Mouse (Mus musculus): ENCODE results near the gene Otud7b. TPM values are rescaled to one million over a fixed set of nuclear protein-coding genes. Genes with fewer than 3 reads are reported as not detected.
"Not testable (repeated sequence)": the region's sequence is repeated elsewhere in the genome, so short reads cannot be mapped to it uniquely, and the experiment has no call there.

The Otud7b gene
- polyA plus RNA-seq, 2 experiments = 14.3 to 20.9 TPM

DNA sequence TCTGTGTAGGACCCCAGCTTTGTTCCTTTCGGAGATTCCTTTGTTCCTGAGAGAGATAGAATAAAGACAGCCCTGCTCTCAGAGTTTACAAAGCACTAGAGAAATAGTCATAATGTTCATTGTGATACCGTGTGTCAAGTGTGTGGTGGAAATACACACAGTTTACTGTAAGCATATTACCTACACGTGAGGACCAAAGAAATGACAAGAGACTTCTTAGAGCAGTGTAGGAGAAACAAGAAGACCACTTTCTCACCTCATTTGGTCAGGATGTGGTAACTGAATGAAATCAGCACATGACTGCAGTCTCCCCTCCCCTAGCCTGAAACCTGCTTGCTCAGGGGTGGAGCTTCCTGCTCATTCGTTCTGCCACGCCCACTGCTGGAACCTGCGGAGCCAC, 93.9 kb downstream of the Otud7b start:
- Histone ChIP-seq H3K27me3 (ENCODE audit: control insufficient read depth, insufficient read depth, low read length) (no peaks in the 10 kb centered on the region), H3K36me3 (ENCODE audit: control insufficient read depth, insufficient read depth, low read length) (no peaks in the 10 kb centered on the region), H3K4me2 (replicated peaks; ENCODE audit: low read depth, low read length, severe bottlenecking) (peak overlapping the region; percentile 95), H3K9ac (ENCODE audit: low read depth, low read length, severe bottlenecking) (no peak overlapping the region), H3K27ac (replicated peaks; ENCODE audit: low read depth, low read length) (no peak overlapping the region), H3K4me1 (ENCODE audit: control insufficient read depth, insufficient read depth, low read length) (peaks cover 12% of the 10 kb centered on the region), H3K9me3 (ENCODE audit: control insufficient read depth, low read length) (no peaks in the 10 kb centered on the region), H3K4me3 (replicated peaks; ENCODE audit: low read length) (peak overlapping the region; percentile 68)
- 4% methylated on average over 6 of the region's 6 CpGs for WGBS
- TF ChIP-seq POLR2A (IDR thresholded peaks at IDR 0.05; ENCODE audit: borderline replicate concordance, extremely low read depth, insufficient read depth, insufficient read length) = no peak
- no peak for ATAC-seq (ENCODE audit: low FRiP score, low read depth)
- DNase-seq (ENCODE audit: low spot score) = no peak

DNA sequence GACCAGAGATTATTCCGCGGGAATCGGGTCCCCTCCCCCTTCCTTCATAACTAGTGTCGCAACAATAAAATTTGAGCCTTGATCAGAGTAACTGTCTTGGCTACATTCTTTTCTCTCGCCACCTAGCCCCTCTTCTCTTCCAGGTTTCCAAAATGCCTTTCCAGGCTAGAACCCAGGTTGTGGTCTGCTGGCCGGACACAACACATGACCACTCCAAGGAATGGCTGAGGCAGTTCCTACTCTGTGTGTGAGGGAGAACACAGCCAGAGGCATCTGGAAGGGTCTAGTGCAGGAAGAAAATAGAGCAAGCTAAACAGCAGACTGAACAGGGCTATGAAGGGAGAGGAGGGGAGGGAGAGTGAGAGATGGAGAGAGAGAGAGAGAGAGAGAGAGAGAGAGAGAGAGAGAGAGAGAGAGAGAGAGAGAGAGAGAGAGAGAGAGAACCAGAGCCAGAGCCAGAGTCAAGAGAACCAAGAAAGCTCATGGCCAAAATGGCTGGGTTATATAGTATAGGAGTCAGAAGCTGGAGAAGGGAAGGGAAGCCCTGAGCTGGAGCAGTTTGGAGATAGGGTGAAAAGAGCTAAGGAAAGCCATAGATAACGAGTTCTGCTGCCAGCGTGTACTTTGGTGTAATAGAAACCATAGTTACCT, 94.4 kb downstream of the Otud7b start:
- not testable (repeated sequence) for H3K4me2 ChIP-seq (replicated peaks; ENCODE audit: low read depth, low read length, severe bottlenecking); ATAC-seq (ENCODE audit: low FRiP score, low read depth); H3K9ac ChIP-seq (ENCODE audit: low read depth, low read length, severe bottlenecking); H3K27me3 ChIP-seq (ENCODE audit: control insufficient read depth, insufficient read depth, low read length); H3K27ac ChIP-seq (replicated peaks; ENCODE audit: low read depth, low read length); H3K9me3 ChIP-seq (ENCODE audit: control insufficient read depth, low read length); DNase-seq (ENCODE audit: low spot score); H3K36me3 ChIP-seq (ENCODE audit: control insufficient read depth, insufficient read depth, low read length); H3K4me3 ChIP-seq (replicated peaks; ENCODE audit: low read length)
- 27% methylated on average over 6 of the region's 8 CpGs for WGBS
- H3K4me1 ChIP-seq (ENCODE audit: control insufficient read depth, insufficient read depth, low read length) = peaks cover 12% of the 10 kb centered on the region

DNA sequence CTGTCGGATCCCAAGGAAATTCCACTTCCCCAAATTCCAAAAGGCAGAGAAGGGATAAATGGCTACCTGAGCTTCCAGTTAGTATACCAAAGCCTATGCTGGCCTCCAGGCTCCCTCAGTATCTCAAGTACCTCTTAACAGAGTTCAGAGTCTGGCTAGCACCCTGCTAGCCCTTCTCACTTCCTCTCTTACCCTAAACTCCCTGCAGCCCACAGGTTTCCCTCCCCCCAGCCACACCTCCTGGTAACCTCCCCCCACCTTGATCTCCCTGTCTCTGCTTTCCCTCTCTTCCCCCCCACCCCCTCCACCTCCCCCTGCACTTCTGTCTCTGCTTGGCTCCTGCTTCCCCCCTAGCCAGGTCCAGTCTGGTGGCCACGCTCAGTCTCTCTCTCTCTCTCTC, 95.4 kb downstream of the Otud7b start:
- H3K36me3 ChIP-seq (ENCODE audit: control insufficient read depth, insufficient read depth, low read length) = no peaks in the 10 kb centered on the region
- no peaks in the 10 kb centered on the region for H3K9me3 ChIP-seq (ENCODE audit: control insufficient read depth, low read length)
- ATAC-seq (ENCODE audit: low FRiP score, low read depth) = no peak
- H3K27me3 ChIP-seq (ENCODE audit: control insufficient read depth, insufficient read depth, low read length) = no peaks in the 10 kb centered on the region
- no peak for TF ChIP-seq POLR2A (IDR thresholded peaks at IDR 0.05; ENCODE audit: borderline replicate concordance, extremely low read depth, insufficient read depth, insufficient read length)
- H3K27ac ChIP-seq (replicated peaks; ENCODE audit: low read depth, low read length) = no peak overlapping the region
- WGBS = 48% methylated on average over 2 of the region's 2 CpGs
- H3K4me1 ChIP-seq (ENCODE audit: control insufficient read depth, insufficient read depth, low read length) = peaks cover 12% of the 10 kb centered on the region
- H3K4me3 ChIP-seq (replicated peaks; ENCODE audit: low read length) = no peak overlapping the region
- DNase-seq (ENCODE audit: low spot score) = no peak
- no peak overlapping the region for H3K9ac ChIP-seq (ENCODE audit: low read depth, low read length, severe bottlenecking)
- H3K4me2 ChIP-seq (replicated peaks; ENCODE audit: low read depth, low read length, severe bottlenecking) = no peak overlapping the region

DNA sequence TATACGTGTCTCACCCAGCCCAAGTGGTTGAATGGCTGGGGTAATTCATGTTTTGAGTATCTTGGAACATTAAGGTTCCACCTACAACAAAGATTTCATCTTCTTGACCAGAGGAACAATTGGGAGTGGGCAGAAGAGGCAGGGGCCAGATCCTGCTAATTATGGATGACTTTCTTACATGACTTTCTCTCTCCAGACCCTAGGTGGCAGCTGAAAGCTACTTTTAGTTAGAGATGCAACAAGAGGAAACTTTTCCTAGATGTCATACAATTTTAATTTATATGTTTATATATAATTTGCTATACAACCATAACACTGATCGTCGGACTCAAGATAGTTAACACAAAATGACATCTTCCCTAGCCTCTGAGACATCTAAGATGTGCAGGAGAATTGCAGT, 103.5 kb downstream of the Otud7b start:
- Histone ChIP-seq H3K9ac (ENCODE audit: low read depth, low read length, severe bottlenecking) (no peak overlapping the region), H3K4me3 (replicated peaks; ENCODE audit: low read length) (no peak overlapping the region), H3K36me3 (ENCODE audit: control insufficient read depth, insufficient read depth, low read length) (no peaks in the 10 kb centered on the region), H3K4me1 (ENCODE audit: control insufficient read depth, insufficient read depth, low read length) (no peaks in the 10 kb centered on the region), H3K27me3 (ENCODE audit: control insufficient read depth, insufficient read depth, low read length) (no peaks in the 10 kb centered on the region), H3K4me2 (replicated peaks; ENCODE audit: low read depth, low read length, severe bottlenecking) (no peak overlapping the region), H3K27ac (replicated peaks; ENCODE audit: low read depth, low read length) (no peak overlapping the region), H3K9me3 (ENCODE audit: control insufficient read depth, low read length) (no peaks in the 10 kb centered on the region)
- 83% methylated on average over 3 of the region's 3 CpGs for WGBS
- TF ChIP-seq POLR2A (IDR thresholded peaks at IDR 0.05; ENCODE audit: borderline replicate concordance, extremely low read depth, insufficient read depth, insufficient read length) = no peak
- DNase-seq (ENCODE audit: low spot score) (no peak), ATAC-seq (ENCODE audit: low FRiP score, low read depth) (no peak)

DNA sequence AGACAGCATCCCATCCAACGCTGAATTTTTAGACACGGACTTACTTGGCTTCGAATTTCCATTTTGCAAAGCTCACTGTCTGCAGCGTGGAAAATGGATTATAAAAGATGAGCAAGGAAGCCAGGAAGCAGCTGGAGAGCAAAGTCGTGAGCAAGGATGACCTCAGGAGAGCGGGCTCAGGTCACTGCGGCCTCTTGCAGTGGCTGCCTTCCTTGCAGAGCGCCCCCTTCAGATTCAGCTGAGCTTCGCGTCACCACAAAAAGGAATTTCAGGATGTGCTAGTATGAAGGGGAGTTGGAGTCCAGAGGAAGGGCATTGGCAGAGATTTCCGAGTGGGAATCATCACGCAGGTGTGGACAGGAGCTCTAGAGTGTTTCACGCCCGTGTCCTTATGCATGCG, 104.9 kb downstream of the Otud7b start:
- no peak for ATAC-seq (ENCODE audit: low FRiP score, low read depth)
- H3K4me1 ChIP-seq (ENCODE audit: control insufficient read depth, insufficient read depth, low read length) = no peaks in the 10 kb centered on the region
- no peaks in the 10 kb centered on the region for H3K9me3 ChIP-seq (ENCODE audit: control insufficient read depth, low read length)
- H3K27me3 ChIP-seq (ENCODE audit: control insufficient read depth, insufficient read depth, low read length) = no peaks in the 10 kb centered on the region
- no peak overlapping the region for H3K9ac ChIP-seq (ENCODE audit: low read depth, low read length, severe bottlenecking)
- no peaks in the 10 kb centered on the region for H3K36me3 ChIP-seq (ENCODE audit: control insufficient read depth, insufficient read depth, low read length)
- DNase-seq (ENCODE audit: low spot score) = no peak
- 26% methylated on average over 15 of the region's 15 CpGs for WGBS
- no peak overlapping the region for H3K4me3 ChIP-seq (replicated peaks; ENCODE audit: low read length)
- no peak overlapping the region for H3K27ac ChIP-seq (replicated peaks; ENCODE audit: low read depth, low read length)
- H3K4me2 ChIP-seq (replicated peaks; ENCODE audit: low read depth, low read length, severe bottlenecking) = no peak overlapping the region
- TF ChIP-seq POLR2A (IDR thresholded peaks at IDR 0.05; ENCODE audit: borderline replicate concordance, extremely low read depth, insufficient read depth, insufficient read length) = no peak

Other genes with a start within 250 kb of the Otud7b start
- 44.1 and 53.8 TPM in 2 replicates for gene Prpf3, start 248.6 kb upstream of the Otud7b start, polyA plus RNA-seq (2012; rRNA removed)
- 46.1 and 50.9 TPM in 2 replicates for gene Prpf3, start 248.6 kb upstream of the Otud7b start, polyA plus RNA-seq (2014; fragmentation: Nextera tagmentation; extraction: Ambion mirVana)
- 113 and 155 TPM in 2 replicates for gene Mrps21, start 233.0 kb upstream of the Otud7b start, polyA plus RNA-seq (2012; rRNA removed)
- 294 and 303 TPM in 2 replicates for gene Mrps21, start 233.0 kb upstream of the Otud7b start, polyA plus RNA-seq (2014; fragmentation: Nextera tagmentation; extraction: Ambion mirVana)
- gene Ciart, start 222.3 kb upstream of the Otud7b start, polyA plus RNA-seq (2012; rRNA removed) = 8.4 and 10.9 TPM in 2 replicates
- 4.4 and 5.4 TPM in 2 replicates for gene Ciart, start 222.3 kb upstream of the Otud7b start, polyA plus RNA-seq (2014; fragmentation: Nextera tagmentation; extraction: Ambion mirVana)
- gene BC028528, start 212.5 kb upstream of the Otud7b start, polyA plus RNA-seq (2012; rRNA removed) = 16.6 and 20.6 TPM in 2 replicates
- 16.6 and 21.1 TPM in 2 replicates for gene BC028528, start 212.5 kb upstream of the Otud7b start, polyA plus RNA-seq (2014; fragmentation: Nextera tagmentation; extraction: Ambion mirVana)
- gene Aph1a, start 210.6 kb upstream of the Otud7b start, polyA plus RNA-seq (2012; rRNA removed) = 116 and 150 TPM in 2 replicates
- gene Aph1a, start 210.6 kb upstream of the Otud7b start, polyA plus RNA-seq (2014; fragmentation: Nextera tagmentation; extraction: Ambion mirVana) = 35.8 and 36.1 TPM in 2 replicates
- gene Car14, start 199.8 kb upstream of the Otud7b start, polyA plus RNA-seq (2012; rRNA removed) = 11.3 and 14.9 TPM in 2 replicates
- gene Car14, start 199.8 kb upstream of the Otud7b start, polyA plus RNA-seq (2014; fragmentation: Nextera tagmentation; extraction: Ambion mirVana) = 11.5 and 16.4 TPM in 2 replicates
- gene Anp32e, start 175.3 kb upstream of the Otud7b start, polyA plus RNA-seq (2012; rRNA removed) = 97.0 and 137 TPM in 2 replicates
- 55.0 and 66.2 TPM in 2 replicates for gene Anp32e, start 175.3 kb upstream of the Otud7b start, polyA plus RNA-seq (2014; fragmentation: Nextera tagmentation; extraction: Ambion mirVana)
- gene Plekho1, start 108.5 kb upstream of the Otud7b start, polyA plus RNA-seq (2012; rRNA removed) = 115 and 120 TPM in 2 replicates
- 38.0 and 47.8 TPM in 2 replicates for gene Plekho1, start 108.5 kb upstream of the Otud7b start, polyA plus RNA-seq (2014; fragmentation: Nextera tagmentation; extraction: Ambion mirVana)
- gene Vps45, start 46.1 kb upstream of the Otud7b start, polyA plus RNA-seq (2012; rRNA removed) = 13.8 and 16.5 TPM in 2 replicates
- gene Vps45, start 46.1 kb upstream of the Otud7b start, polyA plus RNA-seq (2014; fragmentation: Nextera tagmentation; extraction: Ambion mirVana) = 26.9 and 27.0 TPM in 2 replicates
- gene Mtmr11, start 57.5 kb downstream of the Otud7b start, polyA plus RNA-seq (2012; rRNA removed) = 42.9 and 44.9 TPM in 2 replicates
- 27.5 and 34.1 TPM in 2 replicates for gene Mtmr11, start 57.5 kb downstream of the Otud7b start, polyA plus RNA-seq (2014; fragmentation: Nextera tagmentation; extraction: Ambion mirVana)
- gene Sf3b4, start 67.8 kb downstream of the Otud7b start, polyA plus RNA-seq (2012; rRNA removed) = 126 and 185 TPM in 2 replicates
- gene Sf3b4, start 67.8 kb downstream of the Otud7b start, polyA plus RNA-seq (2014; fragmentation: Nextera tagmentation; extraction: Ambion mirVana) = 173 and 179 TPM in 2 replicates
- 13.2 and 13.8 TPM in 2 replicates for gene Sv2a, start 76.6 kb downstream of the Otud7b start, polyA plus RNA-seq (2012; rRNA removed)
- 3.6 and 3.8 TPM in 2 replicates for gene Sv2a, start 76.6 kb downstream of the Otud7b start, polyA plus RNA-seq (2014; fragmentation: Nextera tagmentation; extraction: Ambion mirVana)
- gene Bola1, start 115.2 kb downstream of the Otud7b start, polyA plus RNA-seq (2012; rRNA removed) = 38.8 and 43.9 TPM in 2 replicates
- 47.7 and 60.2 TPM in 2 replicates for gene Bola1, start 115.2 kb downstream of the Otud7b start, polyA plus RNA-seq (2014; fragmentation: Nextera tagmentation; extraction: Ambion mirVana)
- gene Hist2h2ab, start 115.3 kb downstream of the Otud7b start, polyA plus RNA-seq (2012; rRNA removed) = 1.7 and 2.7 TPM in 2 replicates
- gene Hist2h2ab, start 115.3 kb downstream of the Otud7b start, polyA plus RNA-seq (2014; fragmentation: Nextera tagmentation; extraction: Ambion mirVana) = 0.99 and 1.3 TPM in 2 replicates
- 11.8 and 14.2 TPM in 2 replicates for gene Hist2h2ac, start 116.4 kb downstream of the Otud7b start, polyA plus RNA-seq (2012; rRNA removed)
- 7.0 and 8.9 TPM in 2 replicates for gene Hist2h2ac, start 116.4 kb downstream of the Otud7b start, polyA plus RNA-seq (2014; fragmentation: Nextera tagmentation; extraction: Ambion mirVana)
- gene Hist2h2be, start 116.6 kb downstream of the Otud7b start, polyA plus RNA-seq (2012; rRNA removed) = 8.5 TPM in 2 replicates
- gene Hist2h2be, start 116.6 kb downstream of the Otud7b start, polyA plus RNA-seq (2014; fragmentation: Nextera tagmentation; extraction: Ambion mirVana) = 5.2 and 7.5 TPM in 2 replicates
- gene Hist2h3c2, start 134.6 kb downstream of the Otud7b start, polyA plus RNA-seq (2012; rRNA removed) = 74.4 and 95.3 TPM in 2 replicates
- gene Hist2h3c2, start 134.6 kb downstream of the Otud7b start, polyA plus RNA-seq (2014; fragmentation: Nextera tagmentation; extraction: Ambion mirVana) = 8.0 and 9.3 TPM in 2 replicates
- 9.7 and 28.1 TPM in 2 replicates for gene Hist2h2aa2, start 135.7 kb downstream of the Otud7b start, polyA plus RNA-seq (2012; rRNA removed)
- gene Hist2h2aa2, start 135.7 kb downstream of the Otud7b start, polyA plus RNA-seq (2014; fragmentation: Nextera tagmentation; extraction: Ambion mirVana) = 30.9 and 33.1 TPM in 2 replicates
- 44.2 and 73.5 TPM in 2 replicates for gene Hist2h2aa1, start 141.0 kb downstream of the Otud7b start, polyA plus RNA-seq (2012; rRNA removed)
- 18.1 and 21.2 TPM in 2 replicates for gene Hist2h2aa1, start 141.0 kb downstream of the Otud7b start, polyA plus RNA-seq (2014; fragmentation: Nextera tagmentation; extraction: Ambion mirVana)
- not detected in 2 replicates for gene Hist2h3c1, start 142.2 kb downstream of the Otud7b start, polyA plus RNA-seq (2012; rRNA removed)
- 0.66 and 2.4 TPM in 2 replicates for gene Hist2h3c1, start 142.2 kb downstream of the Otud7b start, polyA plus RNA-seq (2014; fragmentation: Nextera tagmentation; extraction: Ambion mirVana)
- gene Hist2h4, start 158.8 kb downstream of the Otud7b start, polyA plus RNA-seq (2012; rRNA removed) = 5.9 and 6.4 TPM in 2 replicates
- gene Hist2h4, start 158.8 kb downstream of the Otud7b start, polyA plus RNA-seq (2014; fragmentation: Nextera tagmentation; extraction: Ambion mirVana) = 8.5 and 11.1 TPM in 2 replicates
- gene Hist2h3b, start 164.1 kb downstream of the Otud7b start, polyA plus RNA-seq (2012; rRNA removed) = 85.3 and 112 TPM in 2 replicates
- gene Hist2h3b, start 164.1 kb downstream of the Otud7b start, polyA plus RNA-seq (2014; fragmentation: Nextera tagmentation; extraction: Ambion mirVana) = 63.1 and 72.3 TPM in 2 replicates
- 14.3 and 15.4 TPM in 2 replicates for gene Hist2h2bb, start 165.2 kb downstream of the Otud7b start, polyA plus RNA-seq (2012; rRNA removed)
- gene Hist2h2bb, start 165.2 kb downstream of the Otud7b start, polyA plus RNA-seq (2014; fragmentation: Nextera tagmentation; extraction: Ambion mirVana) = 15.5 and 16.1 TPM in 2 replicates
- gene Fcgr1, start 189.4 kb downstream of the Otud7b start, polyA plus RNA-seq (2012; rRNA removed) = 2.8 and 3.1 TPM in 2 replicates
- 3.3 and 3.9 TPM in 2 replicates for gene Fcgr1, start 189.4 kb downstream of the Otud7b start, polyA plus RNA-seq (2014; fragmentation: Nextera tagmentation; extraction: Ambion mirVana)

Measured in limb, embryonic 14.5 days (tissue).